ENCODE assay signal across 8 mouse cellular contexts in the genomic region with DNA sequence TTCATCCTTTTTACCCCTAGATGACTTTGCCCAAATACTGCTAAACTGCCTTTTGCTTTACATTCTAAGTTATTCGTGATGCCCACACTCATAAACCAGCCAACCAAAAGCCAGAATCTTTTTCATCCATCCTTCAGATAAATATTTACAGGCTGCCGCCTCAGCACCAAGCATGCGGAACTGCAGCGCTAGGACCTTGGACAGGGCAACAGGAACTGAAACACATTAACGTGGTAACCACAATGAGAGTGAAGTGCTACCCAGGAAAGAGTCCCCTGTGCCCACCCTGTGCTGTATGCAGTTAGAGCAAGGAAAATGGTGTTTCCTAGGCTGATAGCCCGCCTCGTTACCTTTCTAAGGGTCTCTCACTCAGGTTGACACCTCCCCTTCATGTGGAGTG. TPM values are rescaled to one million over a fixed set of nuclear protein-coding genes. Genes with fewer than 3 reads are reported as not detected.
DNase-seq lines count a peak whose midpoint lies in the region; ATAC-seq lines count a peak whose summit lies in the region.

No protein-coding gene starts in this region.

- H3K27me3 ChIP-seq in forebrain, embryonic 10.5 days (ENCODE audit: poor library complexity, severe bottlenecking) = no peaks in the 10 kb centered on the region
- H3K27me3 ChIP-seq in liver, embryonic 15.5 days = no peaks in the 10 kb centered on the region
- H3K27me3 ChIP-seq in neural tube, embryonic 11.5 days (ENCODE audit: control insufficient read depth, insufficient read depth, low read length) = no peaks in the 10 kb centered on the region

- H3K4me2 ChIP-seq in liver, embryonic 15.5 days = peak overlapping the region; percentile 77
- H3K4me2 ChIP-seq in neural tube, embryonic 11.5 days (ENCODE audit: low read depth) = peak overlapping the region; percentile 49

- peak; percentile 24 for DNase-seq in ovary, postnatal 36 days (ENCODE audit: low spot score)
- no peak for DNase-seq in ovary, postnatal 10 days (ENCODE audit: low spot score)
- DNase-seq in forebrain, embryonic 10.5 days (ENCODE audit: extremely low spot score, low spot score) = no peak
- no peak for DNase-seq in neural tube, embryonic 11.5 days (ENCODE audit: low spot score)
- DNase-seq in layer of hippocampus, adult 18-20 months (ENCODE audit: low spot score in 2 of 2) = no peak
- DNase-seq in cerebellum, adult 11-12 months = no peak

- 27% methylated on average over 7 of the region's 7 CpGs for WGBS in forebrain, embryonic 10.5 days
- WGBS in liver, embryonic 15.5 days (ENCODE audit: insufficient replicate concordance) = 10% methylated on average over 7 of the region's 7 CpGs
- WGBS in neural tube, embryonic 11.5 days = 30% methylated on average over 7 of the region's 7 CpGs

- H3K4me3 ChIP-seq in forebrain, embryonic 10.5 days = peak overlapping the region; percentile 71
- peak overlapping the region; percentile 66 for H3K4me3 ChIP-seq in liver, embryonic 15.5 days (replicated peaks)
- H3K4me3 ChIP-seq in neural tube, embryonic 11.5 days (ENCODE audit: low read depth, low read length) = peak overlapping the region; percentile 66; the same call in 1 of the 2 replicates

- H3K36me3 ChIP-seq in forebrain, embryonic 10.5 days (replicated peaks) = peaks cover 39% of the 10 kb centered on the region
- peaks cover 7% of the 10 kb centered on the region; the same call in 1 of the 2 replicates for H3K36me3 ChIP-seq in liver, embryonic 15.5 days (replicated peaks)
- no peaks in the 10 kb centered on the region; the same call in 1 of the 2 replicates for H3K36me3 ChIP-seq in neural tube, embryonic 11.5 days (ENCODE audit: control insufficient read depth, insufficient read depth, low read length)

- H3K27ac ChIP-seq in forebrain, embryonic 10.5 days = peak overlapping the region; percentile 86
- H3K27ac ChIP-seq in liver, embryonic 15.5 days (replicated peaks) = no peak overlapping the region
- no peak overlapping the region for H3K27ac ChIP-seq in neural tube, embryonic 11.5 days (ENCODE audit: low read depth, low read length)

- H3K4me1 ChIP-seq in forebrain, embryonic 10.5 days = peaks cover 21% of the 10 kb centered on the region
- peaks cover 17% of the 10 kb centered on the region for H3K4me1 ChIP-seq in liver, embryonic 15.5 days (replicated peaks)
- peaks cover 4% of the 10 kb centered on the region for H3K4me1 ChIP-seq in neural tube, embryonic 11.5 days (ENCODE audit: control insufficient read depth, insufficient read depth, low read length)

- no peaks in the 10 kb centered on the region for H3K9me3 ChIP-seq in forebrain, embryonic 10.5 days
- no peaks in the 10 kb centered on the region for H3K9me3 ChIP-seq in liver, embryonic 15.5 days (replicated peaks)
- H3K9me3 ChIP-seq in neural tube, embryonic 11.5 days (ENCODE audit: control insufficient read depth, low read length) = no peaks in the 10 kb centered on the region

- peak overlapping the region; percentile 66 for H3K9ac ChIP-seq in liver, embryonic 15.5 days
- peak overlapping the region; percentile 68 for H3K9ac ChIP-seq in neural tube, embryonic 11.5 days (ENCODE audit: low read length)

- ATAC-seq in inflammation-experienced regulatory T-cells, adult 6 months = peak; percentile 19
- peak; percentile 15 for ATAC-seq in liver, embryonic 15.5 days (ENCODE audit: insufficient read depth)
- peak; percentile 28; the same call in 1 of the 2 replicates for ATAC-seq in neural tube, embryonic 11.5 days (ENCODE audit: insufficient read depth, low FRiP score, low TSS enrichment)

RNA-seq across cellular contexts. Expression of a gene that starts 0.6 kb away (rescaled TPM):
- polyA plus RNA-seq in forebrain, embryonic 10.5 days (2016; fragmentation: Nextera tagmentation; extraction: Ambion mirVana) = 24.1 and 24.2 TPM in 2 replicates
- polyA plus RNA-seq in inflammation-experienced regulatory T-cells, adult 6 months (2017; shearing (Covaris generic)) = 10 to 100 TPM; 16.1 to 25.0 (median 19.9) TPM
- polyA plus RNA-seq in liver, embryonic 15.5 days (2015; fragmentation: Nextera tagmentation; extraction: Ambion mirVana) = 4.2 and 4.9 TPM in 2 replicates
- polyA plus RNA-seq in neural tube, embryonic 11.5 days (2014; fragmentation: Nextera tagmentation; extraction: Ambion mirVana) = 35.9 and 38.8 TPM in 2 replicates
- total RNA-seq in layer of hippocampus, adult 18-20 months (2021) = 10 to 100 TPM; 14.7 to 17.7 TPM

RNA-seq across cellular contexts. Expression of a gene that starts 26.0 kb away (rescaled TPM):
- 49.8 and 51.3 TPM in 2 replicates for polyA plus RNA-seq in forebrain, embryonic 10.5 days (2016; fragmentation: Nextera tagmentation; extraction: Ambion mirVana)
- 10 to 100 TPM; 35.6 to 49.7 (median 40.2) TPM for polyA plus RNA-seq in inflammation-experienced regulatory T-cells, adult 6 months (2017; shearing (Covaris generic))
- polyA plus RNA-seq in liver, embryonic 15.5 days (2015; fragmentation: Nextera tagmentation; extraction: Ambion mirVana) = 16.2 and 16.8 TPM in 2 replicates
- polyA plus RNA-seq in neural tube, embryonic 11.5 days (2014; fragmentation: Nextera tagmentation; extraction: Ambion mirVana) = 59.5 and 65.7 TPM in 2 replicates
- 10 to 100 TPM; 31.0 to 32.8 TPM for total RNA-seq in layer of hippocampus, adult 18-20 months (2021)

RNA-seq across cellular contexts. Expression of a gene that starts 26.2 kb away (rescaled TPM):
- 0.95 and 1.4 TPM in 2 replicates for polyA plus RNA-seq in forebrain, embryonic 10.5 days (2016; fragmentation: Nextera tagmentation; extraction: Ambion mirVana)
- under 1 TPM; 0.50 to 0.62 (median 0.59) TPM for polyA plus RNA-seq in inflammation-experienced regulatory T-cells, adult 6 months (2017; shearing (Covaris generic))
- 0.22 and 0.39 TPM in 2 replicates for polyA plus RNA-seq in liver, embryonic 15.5 days (2015; fragmentation: Nextera tagmentation; extraction: Ambion mirVana)
- 0.84 and 0.93 TPM in 2 replicates for polyA plus RNA-seq in neural tube, embryonic 11.5 days (2014; fragmentation: Nextera tagmentation; extraction: Ambion mirVana)
- 1 to 10 TPM in 1 of 2 experiments, under 1 TPM in 1; 0.56 to 1.3 TPM for total RNA-seq in layer of hippocampus, adult 18-20 months (2021)

RNA-seq across cellular contexts. Expression of a gene that starts 56.4 kb away (rescaled TPM):
- 30.7 and 31.4 TPM in 2 replicates for polyA plus RNA-seq in forebrain, embryonic 10.5 days (2016; fragmentation: Nextera tagmentation; extraction: Ambion mirVana)
- 1 to 10 TPM; 4.1 to 7.8 (median 5.3) TPM for polyA plus RNA-seq in inflammation-experienced regulatory T-cells, adult 6 months (2017; shearing (Covaris generic))
- 6.9 TPM in 2 replicates for polyA plus RNA-seq in liver, embryonic 15.5 days (2015; fragmentation: Nextera tagmentation; extraction: Ambion mirVana)
- polyA plus RNA-seq in neural tube, embryonic 11.5 days (2014; fragmentation: Nextera tagmentation; extraction: Ambion mirVana) = 31.7 and 34.2 TPM in 2 replicates
- 10 to 100 TPM; 18.5 to 19.6 TPM for total RNA-seq in layer of hippocampus, adult 18-20 months (2021)
